Mouse (Mus musculus) ovary, postnatal 36 days (tissue): Measurements from ENCODE around the gene Taf1d.
"Not testable (repeated sequence)": the region's sequence is repeated elsewhere in the genome, so short reads cannot be mapped to it uniquely, and the experiment has no call there.

Source experiments
- DNase-seq: peaks from one replicate; pipeline ENCODE4 v3.0.0; 2022; ENCODE audit warnings: low spot score, mixed read lengths

Gene Taf1d

GRCm38 (mm10) chr9:15305503-15306397, at the start of gene Taf1d:
Gene Taf1d (plus strand): TSS chr9:15306214.
- DNase-seq: peak; percentile 99

- no peak for DNase-seq
Measured at GRCm38 (mm10) chr9:15256214-15256613, 49.8 kb upstream of the Taf1d start.

DNA sequence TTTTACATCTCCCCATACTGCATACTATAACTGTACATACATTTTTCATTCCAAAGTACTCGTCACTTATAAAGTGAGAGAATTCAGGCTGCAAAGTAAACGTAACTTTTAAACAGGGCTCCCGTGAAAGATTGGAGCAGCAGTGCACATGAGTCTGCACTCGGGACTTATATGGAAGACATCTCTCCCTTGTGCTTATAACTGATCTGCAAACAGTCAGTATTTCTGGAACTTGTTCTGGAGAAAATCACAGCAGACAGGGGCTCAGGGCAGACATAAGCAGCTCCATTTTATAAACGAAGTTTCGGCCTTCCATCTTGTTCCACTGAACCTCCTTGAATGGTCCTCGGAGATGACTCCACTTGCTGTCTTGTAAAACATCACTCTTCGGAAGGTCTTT, 44.0 kb upstream of the Taf1d start:
- DNase-seq: no peak

DNA sequence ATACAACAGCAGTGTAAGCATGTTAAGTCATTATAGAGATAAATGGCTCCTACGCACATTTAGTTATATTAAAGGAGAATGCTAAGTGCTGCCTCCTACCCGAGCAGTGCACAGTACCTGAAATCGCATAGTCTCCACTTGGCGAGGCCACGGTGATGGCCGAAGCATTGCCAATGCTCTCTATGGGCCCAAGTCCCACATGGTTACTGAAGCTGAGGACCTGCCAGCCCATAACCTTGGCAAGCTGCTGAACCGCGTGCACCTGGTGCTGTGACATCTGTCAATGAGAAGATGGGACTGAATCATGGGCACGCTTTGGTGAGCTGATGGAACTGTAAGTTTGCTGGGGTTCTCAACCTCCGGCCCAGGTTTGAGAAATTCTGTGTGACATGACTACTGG, 42.5 kb upstream of the Taf1d start:
- DNase-seq: no peak

GRCm38 (mm10) chr9:15273981-15274380, 32.0 kb upstream of the Taf1d start:
- DNase-seq: no peak

DNA sequence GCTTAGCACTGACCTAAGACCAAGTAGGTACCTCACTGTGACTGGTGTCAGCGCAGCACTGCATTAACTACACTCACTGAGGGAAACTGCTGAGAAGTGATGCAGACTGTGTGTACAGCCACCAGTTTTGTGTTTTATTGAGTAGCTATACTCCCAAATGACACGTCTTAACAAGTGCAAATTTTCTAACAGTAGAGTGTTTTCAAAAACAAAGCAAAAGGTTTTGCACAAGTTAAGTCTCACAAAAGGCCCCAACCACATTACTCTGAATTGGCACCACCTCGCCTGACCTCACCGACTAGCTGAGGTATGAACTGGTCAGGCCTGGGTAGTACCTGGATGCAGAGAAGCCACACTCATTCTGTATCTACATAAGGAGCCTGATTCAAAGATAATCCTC, 29.2 kb upstream of the Taf1d start:
- DNase-seq: no peak

GRCm38 (mm10) chr9:15278343-15278742, 27.7 kb upstream of the Taf1d start:
- DNase-seq: no peak

GRCm38 (mm10) chr9:15279139-15279648, 26.8 kb upstream of the Taf1d start:
- no peak for DNase-seq

DNA sequence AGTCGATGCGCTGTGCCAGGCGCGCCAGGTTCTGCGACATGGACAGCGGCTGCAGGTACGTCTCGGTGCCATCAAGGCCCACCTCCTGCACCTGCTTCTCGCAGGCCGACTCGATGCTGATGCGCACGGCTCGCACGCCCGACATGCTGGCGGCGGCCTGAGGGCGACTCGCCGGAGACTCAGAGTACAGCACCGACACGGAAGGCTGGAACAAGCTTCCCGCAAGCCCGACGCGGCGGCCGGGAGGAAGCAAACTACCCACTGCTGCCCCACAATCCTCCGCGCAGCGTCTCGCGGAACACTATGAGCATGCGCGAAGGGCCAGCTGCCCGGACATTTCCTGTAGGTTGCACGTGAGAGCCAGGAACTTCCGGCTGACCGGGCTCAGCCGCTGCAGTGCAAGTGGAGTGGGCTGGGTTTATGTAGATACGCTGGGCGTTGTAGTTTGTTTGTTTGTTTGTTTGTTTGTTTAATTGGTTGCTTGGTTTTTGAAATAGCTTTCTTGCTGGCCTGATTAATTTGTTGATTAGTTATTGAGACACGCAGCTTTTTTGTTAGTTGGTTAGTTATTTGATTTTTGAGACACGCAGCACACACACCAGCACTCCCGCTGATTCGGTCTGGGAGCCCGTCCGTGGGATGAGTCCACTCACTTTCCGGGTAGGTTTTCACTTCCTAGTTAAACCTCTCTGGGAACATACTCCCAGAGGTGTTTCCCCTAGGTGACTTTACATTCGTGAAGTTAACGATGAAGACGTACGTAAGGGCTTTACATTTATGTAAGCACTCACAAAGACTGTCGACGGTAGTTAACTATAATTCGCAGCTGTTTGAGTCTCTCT, 26.1 kb upstream of the Taf1d start, which contains the start of gene Med17:
Gene Med17, minus strand, starts transcription at position 283 of the 842 bp plus-strand sequence.
- peak; percentile 91 for DNase-seq

DNA sequence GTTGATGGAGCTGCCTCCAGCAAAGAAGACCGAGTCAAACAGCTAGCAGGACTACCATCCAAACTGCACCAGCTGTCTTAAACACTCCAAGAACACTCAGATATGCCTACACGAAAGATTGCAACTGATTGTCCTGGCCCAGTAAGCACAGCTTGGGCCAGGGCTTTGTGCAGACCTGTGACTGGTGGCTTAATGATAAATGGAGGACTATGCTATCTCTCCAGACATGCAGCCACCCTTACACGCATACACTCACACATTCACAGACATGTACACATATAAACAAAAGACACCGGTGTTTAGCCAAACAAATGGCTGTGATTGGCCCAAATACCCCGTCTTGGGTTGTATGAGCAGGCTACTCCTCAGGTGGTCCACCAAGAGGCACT, 25.5 kb upstream of the Taf1d start:
- no peak for DNase-seq

GRCm38 (mm10) chr9:15285443-15285842, 20.6 kb upstream of the Taf1d start:
- no peak for DNase-seq

DNA sequence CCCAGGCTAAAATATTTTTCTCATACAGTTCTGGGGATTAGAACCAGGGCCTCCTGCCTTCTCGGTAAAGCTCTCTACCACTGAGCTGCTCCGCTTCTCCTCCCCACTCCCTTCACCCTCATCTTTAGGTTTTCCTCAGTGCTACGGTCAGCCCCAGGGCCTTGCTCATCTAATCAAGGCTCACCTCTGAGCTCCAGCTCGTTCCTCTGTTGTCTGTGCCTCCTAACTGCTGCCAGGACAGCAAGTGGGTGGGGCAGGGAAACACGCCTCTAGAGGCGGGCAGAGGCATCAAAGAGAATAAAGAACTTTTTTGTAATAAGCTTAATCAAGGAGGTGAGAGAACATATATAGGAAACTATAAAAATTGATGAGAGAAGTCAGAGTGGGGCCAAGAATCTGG, 18.2 kb upstream of the Taf1d start:
- no peak for DNase-seq

DNA sequence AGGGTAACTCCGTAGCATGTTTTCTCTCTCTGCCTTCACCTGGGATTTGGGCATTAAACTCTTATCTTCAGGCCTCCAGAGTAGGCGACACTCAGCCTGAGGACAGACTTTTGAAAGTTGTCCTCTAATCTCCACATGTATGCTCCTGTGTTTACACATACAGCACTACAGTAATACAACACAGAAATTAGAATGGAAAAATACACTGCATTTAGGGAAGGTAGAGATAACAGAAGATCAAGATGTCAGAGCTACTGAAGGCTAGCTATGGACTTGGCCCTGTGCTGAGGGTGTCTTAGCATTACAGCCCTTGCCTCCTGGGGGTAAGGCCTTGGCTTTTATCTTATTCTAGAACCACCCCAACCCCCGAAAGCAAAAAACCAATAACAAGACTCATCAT, 17.6 kb upstream of the Taf1d start:
- no peak for DNase-seq

DNA sequence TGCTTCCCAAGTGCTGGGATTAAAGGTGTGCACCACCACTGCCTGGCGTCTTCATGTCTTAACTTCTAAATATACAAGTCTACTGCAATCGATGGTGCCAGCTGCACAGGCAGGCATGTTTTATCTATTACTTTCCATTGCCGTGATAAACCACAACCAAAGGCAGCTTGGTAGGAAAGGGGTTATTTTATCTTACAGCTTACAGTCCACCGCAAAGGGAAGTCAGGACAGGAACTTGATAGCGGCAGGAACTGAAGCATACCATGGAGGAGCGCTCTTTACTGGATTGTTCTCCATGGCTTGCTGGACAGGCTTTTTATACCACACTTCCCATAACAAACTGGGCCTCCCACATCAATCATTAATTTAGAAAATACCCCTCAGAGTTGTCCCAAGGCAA, 16.8 kb upstream of the Taf1d start:
- no peak for DNase-seq

GRCm38 (mm10) chr9:15297112-15297511, 8.9 kb upstream of the Taf1d start:
- DNase-seq: no peak

GRCm38 (mm10) chr9:15298451-15298850, 7.6 kb upstream of the Taf1d start:
- no peak for DNase-seq

- DNase-seq: no peak
Measured at GRCm38 (mm10) chr9:15300056-15300455, 6.0 kb upstream of the Taf1d start.

- peak; percentile 38 for DNase-seq
Measured at GRCm38 (mm10) chr9:15301399-15301798, 4.6 kb upstream of the Taf1d start.

DNA sequence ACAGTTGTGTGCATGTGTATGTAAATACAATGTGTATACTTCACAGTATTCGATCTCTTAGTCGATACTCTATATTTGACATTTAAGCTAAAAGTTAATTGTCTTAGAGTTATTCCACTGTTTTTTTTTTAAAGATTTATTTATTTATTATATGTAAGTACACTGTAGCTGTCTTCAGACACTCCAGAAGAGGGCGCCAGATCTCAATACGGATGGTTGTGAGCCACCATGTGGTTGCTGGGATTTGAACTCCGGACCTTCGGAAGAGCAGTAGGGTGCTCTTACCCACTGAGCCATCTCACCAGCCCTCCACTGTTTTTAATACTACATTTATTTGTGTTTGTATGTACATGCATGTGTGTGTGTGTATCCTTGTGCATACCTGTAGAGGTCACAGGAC, 4.0 kb upstream of the Taf1d start:
- DNase-seq: not testable (repeated sequence)

DNA sequence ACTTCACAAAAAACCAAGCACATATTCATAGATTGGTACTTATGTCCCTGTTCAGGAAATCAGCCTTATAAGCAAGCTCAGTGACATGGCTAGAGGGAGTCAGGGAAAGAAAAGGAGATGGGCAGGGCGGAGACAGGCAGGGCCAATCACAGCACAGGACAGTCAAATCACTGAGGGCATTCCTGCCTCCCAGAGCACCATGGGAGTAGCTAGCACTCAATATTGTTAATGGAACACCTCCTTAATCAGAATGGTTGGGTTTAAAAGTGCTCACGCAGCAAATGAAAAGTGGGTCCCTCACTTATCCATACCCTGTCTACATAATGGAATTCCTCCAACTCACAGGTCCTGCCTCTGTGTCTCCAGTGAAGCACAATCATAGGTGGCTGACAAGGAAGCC, 3.1 kb upstream of the Taf1d start:
- DNase-seq: no peak

DNA sequence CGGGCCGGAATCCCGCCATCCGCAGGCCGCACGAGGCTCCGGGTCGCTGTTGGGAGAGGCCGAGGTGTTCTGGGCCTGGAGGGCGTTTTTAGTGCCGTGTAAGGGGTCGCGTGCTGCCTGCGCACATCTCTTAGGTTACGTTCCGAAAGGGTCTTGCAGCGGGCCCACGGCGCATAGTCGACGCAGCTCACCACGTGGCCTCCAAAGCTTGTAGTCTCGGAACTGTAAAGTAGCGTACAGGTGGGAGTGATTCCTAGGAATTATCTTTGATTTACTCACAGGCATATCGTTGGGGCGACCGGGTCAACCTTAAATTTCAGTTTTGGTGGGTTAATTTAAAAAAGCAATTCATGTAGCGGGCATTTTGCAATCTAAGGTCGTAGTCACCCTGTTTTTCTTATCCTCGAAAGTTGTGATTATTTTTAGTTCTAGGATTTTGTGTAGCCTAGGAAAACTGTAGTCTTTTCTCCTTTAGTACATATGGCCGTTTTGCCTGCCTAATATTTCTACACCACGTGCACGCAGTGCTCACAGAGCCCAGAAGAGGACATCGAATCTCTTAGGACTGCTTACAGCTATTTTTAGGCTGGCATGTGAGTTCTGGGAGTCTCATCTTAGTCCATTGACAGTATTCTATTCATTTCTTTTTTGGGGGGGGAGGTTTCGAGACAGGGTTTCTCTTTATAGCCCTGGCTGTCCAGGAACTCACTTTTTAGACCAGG, 545 bp downstream of the Taf1d start, which contains the start of gene 4931406C07Rik:
Gene 4931406C07Rik, minus strand, starts transcription at position 51 of the 722 bp plus-strand sequence.
- DNase-seq: no peak

DNA sequence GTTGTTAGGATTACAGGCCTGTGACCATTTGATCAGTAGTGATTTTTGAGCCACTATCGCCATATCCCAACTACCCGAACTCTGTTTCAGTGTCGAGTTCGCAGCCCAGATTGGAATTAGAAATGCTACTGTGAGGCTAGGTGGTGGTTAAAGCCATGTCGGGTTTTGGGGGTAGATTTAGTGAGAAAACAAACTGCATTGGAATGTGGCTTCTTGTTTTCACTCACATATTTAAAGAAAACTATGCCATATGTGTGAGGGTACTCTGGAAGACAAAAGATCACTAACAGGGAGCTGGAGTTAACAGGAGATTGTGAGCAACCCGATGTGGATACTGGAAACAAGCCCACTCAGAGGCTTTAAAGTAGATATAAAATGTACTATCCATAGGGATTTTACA, 1.2 kb downstream of the Taf1d start:
- no peak for DNase-seq
